Mouse (Mus musculus) midbrain, embryonic 13.5 days (tissue): Measurements from ENCODE around the gene Wdr31. TPM values are rescaled to one million over a fixed set of nuclear protein-coding genes. Genes with fewer than 3 reads are reported as not detected.

ENCODE experiments used
- ATAC-seq: fragments of 200-750 bp; cut with Nextera tagmentation; 2 replicates; pipeline ENCODE4 v1.8.0; 2017; ENCODE audit warnings: mild to moderate bottlenecking, moderate TSS enrichment, moderate library complexity
- H3K27ac ChIP-seq: fragments of 300-500 bp; sonication (generic); 2 replicates; pipeline ENCODE4 v1.5.1; 2015; ENCODE audit warnings: inconsistent platforms, mild to moderate bottlenecking, moderate library complexity
- H3K27me3 ChIP-seq: fragments of 300-500 bp; sonication (generic); 2 replicates; pipeline ENCODE4 v1.6.1; 2015; ENCODE audit warnings: mild to moderate bottlenecking, inconsistent platforms
- H3K36me3 ChIP-seq: fragments of 300-500 bp; sonication (generic); 2 replicates; pipeline ENCODE4 v1.6.1; 2015; ENCODE audit warnings: mild to moderate bottlenecking, inconsistent platforms
- H3K4me1 ChIP-seq: fragments of 300-500 bp; sonication (generic); replicated peaks from 2 replicates; pipeline ENCODE4 v1.6.1; 2015; ENCODE audit warnings: inconsistent platforms
- H3K4me2 ChIP-seq: fragments of 300-500 bp; sonication (generic); replicated peaks from 2 replicates; pipeline ENCODE4 v1.6.1; 2015; ENCODE audit warnings: moderate library complexity, mild to moderate bottlenecking, inconsistent platforms
- H3K4me3 ChIP-seq: fragments of 300-500 bp; sonication (generic); replicated peaks from 2 replicates; pipeline ENCODE4 v1.5.1; 2015; ENCODE audit warnings: mild to moderate bottlenecking, inconsistent platforms
- H3K9ac ChIP-seq: fragments of 300-500 bp; sonication (generic); replicated peaks from 2 replicates; pipeline ENCODE4 v1.6.1; 2015; ENCODE audit warnings: mild to moderate bottlenecking, inconsistent platforms
- H3K9me3 ChIP-seq: fragments of 300-500 bp; sonication (generic); 2 replicates; pipeline ENCODE4 v1.6.1; 2016; ENCODE audit warnings: mild to moderate bottlenecking, inconsistent platforms
- WGBS: fragments of 180-500 bp; shearing (Covaris S2); methylation state at CpG from one replicate; pipeline ENCODE4 v1.1.7; 2015; 5-methylcytosine and 5-hydroxymethylcytosine counted together
- polyA plus RNA-seq: library from polyadenylated mRNA; unstranded; fragments of >200 nt; fragmentation: Nextera tagmentation; extraction: Ambion mirVana; gene quantifications from 2 replicates; pipeline ENCODE4 v1.2.1, GENCODE M21; 2015

Wdr31 gene
- polyA plus RNA-seq, 1 experiment from 2014 or later, result 10.8 TPM

- no peak overlapping the region for H3K4me2 ChIP-seq
- H3K4me1 ChIP-seq, result no peaks in the 10 kb centered on the region
- ATAC-seq, result no peak
- H3K4me3 ChIP-seq, result no peak overlapping the region
- no peak overlapping the region for H3K27ac ChIP-seq
- H3K9ac ChIP-seq, result no peak overlapping the region
- no peaks in the 10 kb centered on the region for H3K9me3 ChIP-seq
- no peaks in the 10 kb centered on the region for H3K36me3 ChIP-seq
- 80% methylated on average over 7 of the region's 7 CpGs for WGBS
- no peaks in the 10 kb centered on the region for H3K27me3 ChIP-seq
These were observed 36.5 kb downstream of the Wdr31 start for GRCm38 (mm10) chr4:62433939-62434870.

GRCm38 (mm10) chr4:62431522-62431921, 39.2 kb downstream of the Wdr31 start:
- no peak for ATAC-seq
- Histone ChIP-seq H3K4me2 (no peak overlapping the region), H3K27ac (no peak overlapping the region), H3K36me3 (peaks cover 4% of the 10 kb centered on the region; the same call in 1 of the 2 replicates), H3K4me3 (no peak overlapping the region), H3K9ac (no peak overlapping the region), H3K4me1 (no peaks in the 10 kb centered on the region), H3K9me3 (no peaks in the 10 kb centered on the region), H3K27me3 (no peaks in the 10 kb centered on the region)
- 87% methylated on average over 4 of the region's 4 CpGs for WGBS

GRCm38 (mm10) chr4:62430678-62431077, 40.0 kb downstream of the Wdr31 start:
- Histone ChIP-seq H3K4me1 (no peaks in the 10 kb centered on the region), H3K9ac (no peak overlapping the region), H3K9me3 (no peaks in the 10 kb centered on the region), H3K4me3 (no peak overlapping the region), H3K4me2 (no peak overlapping the region), H3K36me3 (peaks cover 9% of the 10 kb centered on the region), H3K27ac (no peak overlapping the region), H3K27me3 (no peaks in the 10 kb centered on the region)
- no peak for ATAC-seq

GRCm38 (mm10) chr4:62429616-62430015, 41.1 kb downstream of the Wdr31 start:
- H3K4me3 ChIP-seq, result no peak overlapping the region
- no peaks in the 10 kb centered on the region for H3K4me1 ChIP-seq
- no peak overlapping the region for H3K9ac ChIP-seq
- no peaks in the 10 kb centered on the region for H3K9me3 ChIP-seq
- H3K36me3 ChIP-seq, result peaks cover 19% of the 10 kb centered on the region
- H3K27ac ChIP-seq, result no peak overlapping the region
- H3K27me3 ChIP-seq, result no peaks in the 10 kb centered on the region
- no peak for ATAC-seq
- H3K4me2 ChIP-seq, result no peak overlapping the region
- 92% methylated on average over 9 of the region's 9 CpGs for WGBS

- Histone ChIP-seq H3K4me1 (no peaks in the 10 kb centered on the region), H3K9me3 (no peaks in the 10 kb centered on the region), H3K4me2 (no peak overlapping the region), H3K27me3 (no peaks in the 10 kb centered on the region), H3K9ac (no peak overlapping the region), H3K27ac (no peak overlapping the region), H3K36me3 (peaks cover 31% of the 10 kb centered on the region), H3K4me3 (no peak overlapping the region)
- 85% methylated on average over 17 of the region's 17 CpGs for WGBS
- ATAC-seq, result peak; percentile 11; the same call in 1 of the 2 replicates
These were observed 42.5 kb downstream of the Wdr31 start for GRCm38 (mm10) chr4:62427978-62428758.

- no peaks in the 10 kb centered on the region for H3K9me3 ChIP-seq
- no peak overlapping the region for H3K4me3 ChIP-seq
- WGBS, result 95% methylated on average over 4 of the region's 4 CpGs
- ATAC-seq, result no peak
- no peak overlapping the region for H3K4me2 ChIP-seq
- no peaks in the 10 kb centered on the region for H3K4me1 ChIP-seq
- peaks cover 54% of the 10 kb centered on the region for H3K36me3 ChIP-seq
- H3K27ac ChIP-seq, result no peak overlapping the region
- no peaks in the 10 kb centered on the region for H3K27me3 ChIP-seq
- H3K9ac ChIP-seq, result no peak overlapping the region
These were observed 44.8 kb downstream of the Wdr31 start for GRCm38 (mm10) chr4:62425891-62426290.

GRCm38 (mm10) chr4:62419091-62419490, 51.6 kb downstream of the Wdr31 start:
- no peak overlapping the region for H3K9ac ChIP-seq
- H3K36me3 ChIP-seq, result peaks cover 100% of the 10 kb centered on the region
- H3K27me3 ChIP-seq, result no peaks in the 10 kb centered on the region
- H3K4me3 ChIP-seq, result no peak overlapping the region
- H3K4me1 ChIP-seq, result no peaks in the 10 kb centered on the region
- no peak overlapping the region for H3K27ac ChIP-seq
- no peaks in the 10 kb centered on the region for H3K9me3 ChIP-seq
- no peak for ATAC-seq
- H3K4me2 ChIP-seq, result no peak overlapping the region
- WGBS, result 96% methylated on average over 6 of the region's 6 CpGs

- no peak for ATAC-seq
- H3K27me3 ChIP-seq, result no peaks in the 10 kb centered on the region
These were observed 52.2 kb downstream of the Wdr31 start for GRCm38 (mm10) chr4:62418448-62418847.

GRCm38 (mm10) chr4:62411606-62412005, 59.1 kb downstream of the Wdr31 start:
- Histone ChIP-seq H3K9me3 (no peaks in the 10 kb centered on the region), H3K4me2 (no peak overlapping the region), H3K4me3 (no peak overlapping the region), H3K27ac (no peak overlapping the region), H3K27me3 (no peaks in the 10 kb centered on the region), H3K9ac (no peak overlapping the region), H3K36me3 (peaks cover 51% of the 10 kb centered on the region), H3K4me1 (peaks cover 23% of the 10 kb centered on the region)
- 97% methylated on average over 10 of the region's 10 CpGs for WGBS
- no peak for ATAC-seq

More at GRCm38 (mm10) chr4:62418448-62418847, 52.2 kb downstream of the Wdr31 start:
- 84% methylated on average over 8 of the region's 8 CpGs for WGBS
- Histone ChIP-seq H3K36me3 (peaks cover 98% of the 10 kb centered on the region), H3K4me1 (no peaks in the 10 kb centered on the region), H3K27ac (no peak overlapping the region), H3K4me3 (no peak overlapping the region), H3K9ac (no peak overlapping the region), H3K9me3 (no peaks in the 10 kb centered on the region), H3K4me2 (no peak overlapping the region)

- no peak for ATAC-seq
These were observed 60.4 kb downstream of the Wdr31 start for GRCm38 (mm10) chr4:62410325-62410724.

GRCm38 (mm10) chr4:62409615-62410014, 61.1 kb downstream of the Wdr31 start:
- no peak overlapping the region for H3K27ac ChIP-seq
- no peaks in the 10 kb centered on the region for H3K9me3 ChIP-seq
- H3K4me2 ChIP-seq, result peak overlapping the region; percentile 79
- H3K4me1 ChIP-seq, result peaks cover 42% of the 10 kb centered on the region
- H3K36me3 ChIP-seq, result peaks cover 35% of the 10 kb centered on the region
- H3K9ac ChIP-seq, result peak overlapping the region; percentile 87
- peak overlapping the region; percentile 73 for H3K4me3 ChIP-seq
- no peaks in the 10 kb centered on the region for H3K27me3 ChIP-seq
- ATAC-seq, result no peak
- WGBS, result 36% methylated on average over 6 of the region's 6 CpGs

More at GRCm38 (mm10) chr4:62410325-62410724, 60.4 kb downstream of the Wdr31 start:
- Histone ChIP-seq H3K27me3 (no peaks in the 10 kb centered on the region), H3K4me3 (peak overlapping the region; percentile 73; the same call in 1 of the 2 replicates), H3K27ac (no peak overlapping the region), H3K4me1 (peaks cover 36% of the 10 kb centered on the region), H3K9ac (no peak overlapping the region), H3K4me2 (peak overlapping the region; percentile 79), H3K9me3 (no peaks in the 10 kb centered on the region), H3K36me3 (peaks cover 38% of the 10 kb centered on the region)
- 86% methylated on average over 2 of the region's 2 CpGs for WGBS
